Mouse (Mus musculus) cerebral cortex, adult 2 months (tissue): Measurements from ENCODE around the gene Cspg5.

Source experiments
- WGBS: fragments of 180-500 bp; shearing (Covaris S2); methylation state at CpG from one replicate; pipeline ENCODE4 v1.1.7; 2018; 5-methylcytosine and 5-hydroxymethylcytosine counted together

The Cspg5 gene

DNA sequence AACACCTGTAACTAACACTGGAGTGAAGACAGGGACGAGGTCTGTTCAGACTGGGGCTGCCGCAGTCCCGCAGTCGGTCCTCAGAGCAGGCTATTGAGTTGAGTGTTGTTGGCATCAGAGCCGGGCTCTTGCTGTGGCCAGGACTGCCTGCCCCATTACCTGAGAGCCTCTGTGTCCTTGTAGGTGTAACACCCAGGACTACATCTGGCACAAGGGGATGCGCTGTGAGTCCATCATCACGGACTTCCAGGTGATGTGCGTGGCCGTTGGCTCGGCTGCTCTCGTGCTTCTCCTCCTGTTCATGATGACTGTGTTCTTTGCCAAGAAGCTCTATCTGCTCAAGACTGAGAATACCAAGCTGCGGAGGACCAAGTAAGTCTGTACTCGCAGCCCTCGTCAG, 7.2 kb downstream of the Cspg5 start:
- 49% methylated on average over 14 of the region's 14 CpGs for WGBS

DNA sequence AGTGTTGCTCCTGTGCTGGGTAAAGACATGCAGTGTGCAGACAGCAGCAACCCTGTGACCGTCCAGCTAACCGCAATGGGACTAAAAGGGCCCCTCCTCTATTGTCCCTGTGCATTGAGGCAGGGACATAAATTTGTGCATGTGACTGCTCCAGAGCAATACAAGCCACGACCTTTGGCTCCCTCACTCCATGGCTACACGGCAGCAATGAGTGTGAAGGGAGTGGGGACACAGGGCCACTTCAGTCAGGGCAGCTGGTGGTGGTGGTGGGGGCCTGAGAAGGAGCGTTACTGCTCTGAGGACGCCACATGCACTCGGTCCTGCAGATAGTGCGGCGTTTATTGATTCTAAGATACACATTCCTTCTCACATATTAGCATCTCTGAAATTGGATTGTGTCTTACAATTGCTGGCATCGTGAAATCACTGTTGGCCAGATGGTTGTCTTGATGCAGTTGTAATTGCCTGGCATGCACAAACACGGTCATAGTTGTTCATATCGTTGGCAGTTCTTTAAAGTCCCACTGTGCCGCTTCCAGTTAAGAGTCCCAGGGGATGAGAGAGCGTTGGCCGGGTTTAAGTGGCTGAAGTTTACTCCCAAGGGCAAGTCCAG, 11.9 kb downstream of the Cspg5 start:
- WGBS = 29% methylated on average over 15 of the region's 15 CpGs

DNA sequence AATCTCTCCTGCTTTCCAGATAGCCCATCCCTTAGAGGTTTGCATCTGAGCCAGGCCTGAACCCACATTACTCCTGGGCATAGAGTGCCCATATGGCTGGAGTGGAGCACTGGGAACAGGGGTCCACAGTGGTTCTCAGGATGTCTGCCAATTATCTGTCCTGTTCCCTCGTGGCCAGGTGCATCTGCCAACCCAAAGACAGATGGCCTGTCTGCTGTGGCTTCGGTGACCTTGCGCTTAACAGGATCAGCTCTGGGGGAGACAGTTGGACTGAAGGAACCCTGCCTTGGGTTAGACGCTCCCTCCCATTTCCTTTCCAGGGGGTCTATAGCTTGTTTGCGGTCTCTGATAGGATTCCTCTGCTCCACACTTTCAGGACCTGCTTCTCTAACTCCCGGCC, 15.1 kb downstream of the Cspg5 start:
- 72% methylated on average over 6 of the region's 6 CpGs for WGBS

DNA sequence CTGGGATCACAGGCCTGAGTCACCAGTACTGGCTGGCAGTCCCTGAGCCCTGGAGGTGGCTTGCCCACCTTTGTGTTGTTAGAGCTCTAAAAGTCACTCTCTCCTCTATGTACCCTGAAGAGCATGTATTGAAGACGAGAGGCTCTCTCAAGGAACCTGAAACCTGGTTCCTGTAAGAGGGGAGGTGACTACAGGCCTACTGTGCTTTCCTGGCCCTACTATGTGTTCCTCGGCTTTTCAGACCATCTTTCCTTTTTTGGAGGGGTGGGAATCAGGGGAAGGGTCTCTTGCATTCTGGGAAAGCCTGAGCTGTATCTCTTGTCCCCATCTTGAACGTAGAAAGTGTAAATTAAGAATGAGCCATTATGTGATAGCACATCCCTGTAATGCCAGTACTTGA, 15.5 kb downstream of the Cspg5 start:
- whole genome bisulfite sequencing = 90% methylated on average over 3 of the region's 3 CpGs

DNA sequence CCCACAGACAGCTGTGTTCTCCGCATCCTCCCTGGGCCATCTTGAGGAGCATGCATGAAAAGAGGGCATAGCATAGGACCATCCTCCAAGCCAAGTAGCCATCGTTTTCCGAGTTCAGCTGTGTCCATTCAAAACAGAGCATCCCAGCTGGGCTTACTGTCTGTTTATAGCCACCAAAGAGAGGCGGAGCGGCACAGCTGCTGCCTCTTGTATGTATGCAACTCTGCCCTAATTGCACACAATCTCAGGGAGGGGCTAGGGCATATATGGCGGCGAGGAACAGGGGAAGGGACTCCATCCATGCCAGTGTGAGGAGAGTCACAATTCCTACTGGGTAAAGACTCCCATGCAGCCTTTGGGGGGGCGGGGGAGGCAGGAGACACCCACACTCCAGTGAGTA, 19.6 kb downstream of the Cspg5 start:
- WGBS = 63% methylated on average over 8 of the region's 8 CpGs

DNA sequence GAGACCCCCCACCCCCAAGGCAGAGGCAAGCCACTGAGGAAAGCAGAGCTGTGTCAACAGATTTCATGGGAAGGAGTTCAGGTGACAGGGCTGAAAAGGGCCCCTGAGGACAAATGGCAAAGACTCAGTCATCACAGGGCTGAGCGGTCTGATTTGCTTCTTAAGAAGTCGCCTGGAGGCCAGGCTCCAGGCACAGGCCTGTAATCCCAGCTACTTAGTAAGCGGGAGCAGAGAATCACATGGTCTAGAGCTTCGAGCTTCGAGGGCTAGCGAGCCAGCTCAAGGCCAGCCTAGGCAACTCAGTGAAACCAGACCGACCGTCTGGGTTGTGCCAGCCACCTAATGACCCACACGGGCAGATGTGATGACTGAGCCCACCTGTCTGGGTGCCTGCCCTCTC, 21.4 kb downstream of the Cspg5 start:
- WGBS = 82% methylated on average over 9 of the region's 9 CpGs

DNA sequence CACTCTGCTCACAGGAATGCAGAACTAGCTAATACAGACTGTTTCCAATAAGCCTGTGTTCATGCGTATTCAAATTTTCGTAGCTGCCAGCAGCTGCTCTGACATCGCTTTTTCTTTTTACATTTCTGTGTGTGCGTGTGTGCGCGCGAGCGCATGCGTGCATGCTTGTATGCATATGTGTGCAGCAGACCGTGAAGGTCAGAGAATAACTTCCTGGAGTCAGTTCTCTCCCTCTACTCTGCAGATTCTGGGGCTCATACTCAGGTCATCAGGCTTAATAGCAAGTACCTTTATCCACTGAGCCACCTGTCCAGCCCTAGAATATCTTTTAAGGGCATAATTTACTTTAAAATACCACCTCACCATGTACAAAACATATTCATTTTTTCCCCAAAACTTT, 24.8 kb downstream of the Cspg5 start:
- WGBS = 68% methylated on average over 10 of the region's 10 CpGs

DNA sequence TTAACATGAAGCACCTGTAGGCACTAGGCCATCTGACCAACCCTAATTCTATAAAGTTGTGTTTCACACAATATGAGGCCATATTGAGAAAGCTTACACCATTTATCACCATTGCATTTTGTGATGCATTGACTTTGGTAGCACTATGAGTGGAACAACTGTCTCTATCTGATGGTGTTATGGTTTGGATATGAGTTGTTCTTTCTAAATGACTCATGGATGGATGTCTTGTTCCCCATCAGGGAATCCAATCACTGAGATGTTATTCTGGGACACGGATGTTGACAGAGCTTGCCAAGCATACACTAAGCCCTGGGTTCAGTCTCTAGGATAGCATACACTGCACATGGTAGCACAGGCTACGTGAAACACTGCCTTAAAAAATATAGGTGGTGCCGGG, 28.7 kb downstream of the Cspg5 start:
- 75% methylated on average over 3 of the region's 3 CpGs for whole genome bisulfite sequencing

DNA sequence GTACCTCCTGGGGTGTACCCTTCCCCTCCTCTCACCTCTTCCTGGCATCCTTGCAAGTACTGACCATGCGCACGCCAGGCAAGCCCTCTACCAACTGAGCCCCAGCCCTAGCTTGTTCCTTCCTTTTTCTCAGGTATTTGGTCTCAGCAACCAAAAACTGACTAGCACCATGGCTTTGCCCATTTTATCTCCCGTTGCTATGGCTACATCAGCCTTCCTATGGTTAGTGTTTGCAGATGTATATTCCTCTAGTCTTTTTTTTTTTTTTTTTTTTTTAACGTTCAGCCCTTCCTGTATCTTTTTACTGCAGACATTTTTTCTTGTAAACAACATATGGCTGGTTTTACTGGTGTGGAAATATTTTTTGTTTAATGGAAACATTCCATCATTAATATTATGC, 29.9 kb downstream of the Cspg5 start:
- WGBS = 55% methylated on average over 4 of the region's 4 CpGs

DNA sequence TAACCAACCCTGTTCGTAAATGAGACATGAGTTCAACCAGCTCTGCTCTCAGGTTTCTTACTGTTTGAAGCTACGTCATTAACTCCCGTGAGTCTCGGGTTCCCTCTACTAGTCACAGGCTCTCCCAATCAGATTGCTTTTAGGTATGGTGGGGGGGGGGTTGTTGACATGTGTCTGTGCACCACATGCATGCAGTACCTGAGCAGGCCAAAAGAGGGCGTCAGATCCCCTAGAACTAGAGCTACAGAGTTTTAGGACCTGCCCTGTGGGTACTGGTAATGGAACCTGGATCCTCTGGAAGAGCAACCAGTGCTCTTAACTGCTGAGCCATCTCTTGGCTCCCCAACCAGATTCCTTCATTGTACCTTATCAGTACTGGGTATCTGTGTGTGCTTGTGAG, 32.3 kb downstream of the Cspg5 start:
- WGBS = 82% methylated on average over 5 of the region's 5 CpGs

DNA sequence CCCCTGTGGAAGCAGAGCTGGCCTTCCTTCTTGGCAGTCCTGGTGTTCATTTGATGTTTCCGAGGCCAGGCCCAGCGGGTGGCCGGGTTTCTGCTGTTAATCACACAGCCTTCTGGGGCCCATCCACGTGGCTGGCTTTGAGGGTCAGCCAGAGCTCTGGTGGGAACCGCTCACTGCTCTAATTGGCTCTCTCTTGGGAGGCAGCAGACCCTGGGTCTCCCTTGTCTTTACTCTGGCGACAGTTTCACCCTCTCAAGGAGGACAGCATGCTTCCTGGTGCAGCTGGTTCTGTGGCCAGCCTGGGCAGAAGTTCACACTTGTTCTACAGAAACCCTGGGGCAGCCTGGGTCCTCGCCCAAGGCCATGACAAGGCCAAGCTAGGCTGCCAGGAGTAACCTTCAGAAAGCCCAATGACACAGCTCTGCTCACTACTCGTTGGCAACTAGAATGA, 33.9 kb downstream of the Cspg5 start:
- WGBS = 62% methylated on average over 8 of the region's 8 CpGs

DNA sequence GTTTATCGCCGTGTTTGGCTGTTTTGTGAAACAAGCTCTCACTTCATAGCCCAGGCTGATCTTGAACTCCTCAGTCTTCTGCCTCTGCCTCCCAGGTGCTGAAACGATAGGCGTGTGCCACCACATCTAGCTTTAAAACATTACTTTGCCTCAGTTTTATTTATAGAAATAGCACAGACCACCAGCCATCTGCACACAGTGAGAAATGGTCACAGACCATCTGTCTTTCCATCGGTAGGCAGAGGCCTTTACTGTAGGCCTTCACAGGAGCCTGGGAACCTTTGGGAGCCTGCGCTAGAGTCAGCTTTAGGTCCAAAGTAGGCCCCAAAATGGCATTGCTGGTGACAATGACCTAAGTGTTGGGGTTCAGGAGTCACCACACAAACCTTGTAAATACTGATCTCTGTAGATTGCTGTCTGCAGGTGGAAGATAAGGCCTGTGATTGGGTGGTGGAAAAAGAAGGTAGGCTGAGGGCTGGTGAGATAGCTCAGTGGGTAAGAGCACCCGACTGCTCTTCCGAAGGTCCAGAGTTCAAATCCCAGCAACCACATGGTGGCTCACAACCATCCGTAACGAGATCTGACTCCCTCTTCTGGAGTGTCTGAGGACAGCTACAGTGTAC, 40.6 kb downstream of the Cspg5 start:
- WGBS = 75% methylated on average over 10 of the region's 10 CpGs

DNA sequence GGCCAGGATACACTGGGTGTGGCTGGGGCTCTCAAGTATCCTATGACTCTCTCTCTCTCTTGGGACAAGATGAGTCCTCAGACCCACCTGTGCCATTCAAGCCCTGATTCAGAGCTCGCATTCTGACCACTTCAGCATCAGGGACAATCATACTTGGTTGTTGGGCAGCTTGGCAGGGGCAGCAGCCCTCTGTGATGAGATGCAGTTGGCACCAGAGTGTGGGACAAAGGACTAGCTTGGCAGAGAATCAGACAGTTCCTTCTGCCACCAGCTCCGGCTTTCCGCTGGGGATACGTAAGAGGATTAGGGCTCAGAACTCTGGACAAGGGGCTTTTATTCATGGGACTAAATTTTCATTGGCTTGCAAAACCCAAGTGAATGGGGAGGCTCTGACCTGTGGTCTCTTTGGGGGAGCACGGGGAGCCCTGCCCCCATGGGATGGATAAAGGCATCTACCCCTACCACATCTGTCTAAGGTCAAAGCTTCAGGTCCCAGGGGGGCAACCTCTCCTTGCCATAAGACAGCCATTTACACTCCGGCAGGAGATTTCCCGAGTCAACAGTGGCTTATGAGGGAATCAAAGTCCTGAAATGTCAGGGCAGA, 43.8 kb downstream of the Cspg5 start:
- WGBS = 50% methylated on average over 7 of the region's 7 CpGs

DNA sequence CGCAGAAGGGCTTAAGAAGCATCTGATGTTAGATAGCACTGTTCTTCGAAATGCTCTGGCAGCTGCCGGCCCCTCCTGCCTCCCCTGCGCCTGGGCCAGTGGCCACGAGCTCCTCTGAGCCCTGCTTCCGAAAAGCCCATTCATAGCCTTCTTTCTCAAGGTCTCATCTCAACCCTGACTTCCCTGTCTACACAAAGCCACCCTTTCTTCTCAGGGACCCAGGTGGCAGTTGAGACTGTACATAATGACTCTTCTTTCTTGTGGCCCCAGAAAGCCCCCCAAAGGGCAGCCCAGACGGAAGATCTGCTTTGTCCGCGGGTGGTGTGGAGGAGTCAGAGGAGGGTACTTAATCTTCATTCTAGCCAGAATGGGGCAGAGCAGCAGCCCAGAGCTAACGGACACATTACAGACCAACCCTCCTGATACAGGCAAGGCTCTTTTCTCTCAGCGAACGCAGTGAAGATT, 49.7 kb downstream of the Cspg5 start:
- WGBS = 48% methylated on average over 12 of the region's 12 CpGs

DNA sequence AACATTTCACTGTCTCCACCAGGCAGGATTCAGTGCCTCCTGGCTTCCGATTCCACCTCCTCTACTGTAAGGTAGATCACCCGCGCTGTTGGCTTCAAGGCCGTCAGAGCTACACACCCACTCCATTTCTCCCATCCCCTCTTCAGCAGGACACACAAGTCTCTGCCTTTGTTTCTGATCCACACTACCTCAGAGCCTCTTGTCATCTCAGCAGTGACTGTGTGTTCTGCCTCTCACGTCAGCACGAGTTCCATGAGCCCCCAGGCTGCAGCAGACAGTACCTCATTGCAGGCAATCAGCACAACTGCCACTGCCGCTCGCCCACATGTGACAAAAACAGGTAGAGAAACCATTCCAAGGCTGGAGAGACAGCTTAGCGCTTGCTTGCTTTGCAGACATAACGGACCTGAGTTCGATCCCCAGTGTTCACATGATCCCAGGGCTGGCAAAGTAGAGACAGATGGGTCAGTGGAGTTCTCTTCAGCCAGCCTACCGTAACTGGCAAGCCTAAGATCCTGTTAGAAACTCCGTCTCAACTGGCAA, 50.4 kb downstream of the Cspg5 start:
- 56% methylated on average over 13 of the region's 13 CpGs for WGBS

DNA sequence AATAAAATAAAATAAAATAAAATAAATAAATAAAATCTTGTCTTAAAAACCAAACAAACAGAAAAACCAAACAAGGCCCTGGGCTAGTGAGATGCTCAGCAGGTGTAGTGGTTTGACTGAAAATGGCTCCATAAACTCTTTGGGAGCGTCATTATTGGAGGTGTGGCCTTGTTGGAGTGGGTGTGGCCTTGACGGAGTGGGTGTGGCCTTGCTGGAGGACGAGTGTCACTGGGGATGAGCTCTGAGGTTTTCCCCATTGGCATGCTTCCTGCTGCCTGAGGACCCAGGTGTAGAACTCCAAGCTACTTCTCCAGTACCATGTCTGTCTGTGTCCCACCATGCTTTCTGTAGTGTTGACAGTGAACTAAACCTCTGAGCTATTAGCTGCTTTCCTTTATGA, 51.2 kb downstream of the Cspg5 start:
- 46% methylated on average over 3 of the region's 3 CpGs for WGBS

DNA sequence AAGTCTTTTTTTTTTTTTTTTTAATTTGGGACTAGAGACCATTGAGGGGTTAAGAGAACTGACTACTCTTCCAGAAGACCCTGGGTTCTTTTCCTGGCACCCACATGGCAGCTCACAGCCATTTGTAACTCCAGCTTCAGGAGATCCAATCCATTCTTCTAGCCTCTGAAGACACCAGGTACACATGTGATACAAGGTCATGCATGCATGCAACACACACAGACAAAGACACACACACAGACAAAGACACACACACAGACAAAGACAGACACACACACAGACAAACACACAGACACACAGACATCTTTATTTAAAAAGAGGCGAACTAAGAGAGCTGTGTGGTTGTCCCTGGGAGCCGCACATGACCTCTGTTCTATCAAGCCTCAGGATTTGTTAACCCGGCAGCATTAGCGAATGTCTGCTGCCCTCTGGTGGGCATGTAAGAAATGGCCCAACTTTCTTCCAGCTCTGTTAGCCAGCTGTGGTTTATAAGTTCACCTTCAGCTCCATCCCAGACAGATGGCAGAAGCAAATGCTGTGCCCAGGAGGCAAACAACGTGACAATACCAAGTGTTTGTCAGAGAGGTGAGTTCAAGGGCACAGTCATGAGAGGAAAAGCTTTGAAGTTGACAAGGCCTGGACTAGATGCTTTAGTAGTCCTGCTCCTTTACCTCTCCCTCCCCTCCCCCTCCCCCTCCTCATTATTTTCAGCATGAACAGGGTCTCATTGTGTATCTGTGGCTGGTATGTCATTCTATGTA, 53.5 kb downstream of the Cspg5 start:
- WGBS = 2% methylated on average over 5 of the region's 5 CpGs

DNA sequence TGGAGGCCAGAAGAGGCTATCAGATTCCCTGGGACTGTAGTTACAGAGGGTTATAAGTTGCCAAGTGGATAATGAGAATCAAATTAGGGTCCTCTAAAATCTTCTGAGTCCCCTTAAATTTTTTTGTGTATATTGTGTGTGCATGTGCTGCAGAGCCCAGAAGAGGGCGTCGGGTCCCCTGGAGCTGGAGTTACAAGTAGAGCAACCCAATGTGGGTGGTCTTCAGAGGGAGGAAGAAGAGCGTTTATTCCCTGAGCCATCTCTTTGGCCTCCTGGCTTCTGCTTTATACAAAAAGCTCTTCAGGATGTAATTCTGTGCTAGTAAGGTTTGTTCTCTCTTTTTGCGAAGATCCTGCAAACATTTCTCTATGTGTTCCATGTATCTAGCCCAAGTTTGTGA, 60.9 kb downstream of the Cspg5 start:
- WGBS = under 1% methylated on average over 4 of the region's 4 CpGs

DNA sequence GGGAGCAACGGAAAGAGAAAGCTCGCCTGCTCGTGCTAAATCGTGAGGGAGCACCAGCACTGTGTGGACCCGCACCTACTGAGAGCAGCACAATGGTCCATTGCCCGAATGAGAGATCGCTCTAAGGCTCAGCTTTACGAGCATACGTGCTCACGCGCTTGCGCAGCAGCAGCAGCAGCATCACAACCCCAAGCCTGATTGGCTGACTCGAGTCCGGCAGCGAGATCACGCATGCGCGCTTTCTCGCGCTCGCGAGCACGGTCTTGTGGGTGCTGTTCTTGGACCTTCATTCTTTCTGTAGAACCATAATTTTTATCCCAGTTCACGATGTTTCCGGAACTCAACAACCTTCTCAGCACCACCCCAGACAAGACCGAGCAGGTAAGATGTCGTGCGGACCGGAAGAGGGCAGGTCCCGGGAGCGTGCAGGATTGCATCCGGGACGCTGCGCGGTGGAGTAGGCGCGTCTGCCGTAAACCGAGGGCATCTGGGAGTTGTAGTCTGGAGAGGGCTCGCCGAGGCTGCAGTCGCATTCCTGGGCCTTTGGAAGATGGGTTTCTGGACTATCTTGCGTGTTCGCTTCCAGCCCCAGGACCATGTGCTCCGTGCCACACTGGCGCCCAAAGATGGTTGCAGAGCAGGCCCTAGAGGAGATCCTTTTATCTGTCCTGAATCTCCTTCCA, 61.5 kb downstream of the Cspg5 start, which contains the start of gene Elp6:
TSS of gene Elp6 (plus strand) at position 205 of the 683 bp plus-strand sequence.
- under 1% methylated on average over 46 of the region's 46 CpGs for WGBS

DNA sequence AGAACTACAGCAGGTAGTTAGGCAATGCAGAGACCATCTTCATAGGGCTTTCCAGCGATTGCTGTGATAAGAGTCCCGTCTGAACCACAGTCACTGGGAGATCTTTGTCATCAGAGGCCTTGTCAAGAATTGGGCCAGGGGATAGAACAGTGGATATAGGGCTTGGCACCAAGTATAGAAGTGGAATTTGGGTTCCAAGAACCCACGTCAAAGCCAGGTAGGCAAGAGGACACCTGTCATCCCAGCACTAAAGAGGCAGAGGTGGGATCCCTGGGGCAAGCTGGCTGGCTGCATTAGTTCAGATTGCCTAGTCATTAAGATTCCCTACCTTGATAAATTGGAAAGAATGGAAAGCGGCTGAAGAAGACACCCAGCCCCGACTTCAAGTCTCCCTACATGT, 62.8 kb downstream of the Cspg5 start:
- 94% methylated on average over 5 of the region's 5 CpGs for WGBS
